Mouse (Mus musculus) layer of hippocampus, adult 18-20 months (tissue): ENCODE data around the gene Cog7. TPM values are rescaled to one million over a fixed set of nuclear protein-coding genes. Genes with fewer than 3 reads are reported as not detected.

Source experiments
- DNase-seq, 2 experiments: peaks; one replicate each; pipeline ENCODE4 v3.0.0; 2022; ENCODE audit warnings: low spot score in 2 of 2
- long read RNA-seq: library from polyadenylated mRNA; stranded (forward); transcript quantifications from one replicate; pipeline ENCODE4 v2.0.0, GENCODE M21; 2021
- total RNA-seq, 2 experiments: library from RNA; stranded (reverse); gene quantifications; 2 replicates each; pipeline ENCODE4 v1.2.3; 2021

The Cog7 gene
- total RNA-seq = 10 to 100 TPM; 41.5 to 46.0 TPM
- long read RNA-seq, transcript Cog7-201 (17 exons, 2,902 nt) = major isoform, 38 of 60 reads
- long read RNA-seq, partial matches to known transcripts = 6 of 60 reads
- long read RNA-seq, other reads (novel, unspliced or antisense) = 16 of 60 reads

- DNase-seq = peak; percentile 85 to 95
These were observed at the start of gene Cog7 for GRCm38 (mm10) chr7:121981307-121981871. Gene Cog7 (minus strand): TSS chr7:121981711.

GRCm38 (mm10) chr7:122022131-122022530 is 40.6 kb upstream of the Cog7 start:
- no peak for DNase-seq

GRCm38 (mm10) chr7:122020667-122021354 is 39.3 kb upstream of the Cog7 start, which contains the start of gene Gga2:
Gene Gga2 (minus strand): TSS chr7:122021222.
- peak; percentile 79 to 90 for DNase-seq

- DNase-seq = peak in 1 of 2 experiments; percentile 21
These were observed 38.8 kb upstream of the Cog7 start for GRCm38 (mm10) chr7:122020273-122020666.

GRCm38 (mm10) chr7:122018978-122019377 is 37.5 kb upstream of the Cog7 start:
- peak; percentile 32 to 68 for DNase-seq

GRCm38 (mm10) chr7:122018247-122018646 is 36.7 kb upstream of the Cog7 start:
- DNase-seq = no peak

GRCm38 (mm10) chr7:122015734-122016133 is 34.2 kb upstream of the Cog7 start:
- no peak for DNase-seq

- no peak for DNase-seq
These were observed 33.6 kb upstream of the Cog7 start for GRCm38 (mm10) chr7:122015105-122015504.

GRCm38 (mm10) chr7:122012949-122013348 is 31.4 kb upstream of the Cog7 start:
- no peak for DNase-seq

GRCm38 (mm10) chr7:122012370-122012769 is 30.9 kb upstream of the Cog7 start:
- no peak for DNase-seq

GRCm38 (mm10) chr7:122000396-122000795 is 18.9 kb upstream of the Cog7 start:
- DNase-seq = no peak

- no peak for DNase-seq
These were observed 14.4 kb upstream of the Cog7 start for GRCm38 (mm10) chr7:121995961-121996360.

GRCm38 (mm10) chr7:121975031-121975430 is 6.5 kb downstream of the Cog7 start:
- DNase-seq = peak in 1 of 2 experiments; percentile 51

- DNase-seq = no peak
These were observed 9.8 kb downstream of the Cog7 start for GRCm38 (mm10) chr7:121971698-121972097.

- no peak for DNase-seq
These were observed 11.3 kb downstream of the Cog7 start for GRCm38 (mm10) chr7:121970250-121970649.

GRCm38 (mm10) chr7:121968816-121969215 is 12.7 kb downstream of the Cog7 start:
- DNase-seq = no peak

GRCm38 (mm10) chr7:121968242-121968641 is 13.3 kb downstream of the Cog7 start:
- no peak for DNase-seq

- DNase-seq = no peak
These were observed 15.3 kb downstream of the Cog7 start for GRCm38 (mm10) chr7:121966169-121966568.

GRCm38 (mm10) chr7:121963883-121964398 is 17.6 kb downstream of the Cog7 start:
- DNase-seq = peak; percentile 32 to 82

GRCm38 (mm10) chr7:121962571-121962959 is 18.9 kb downstream of the Cog7 start:
- DNase-seq = no peak

- DNase-seq = no peak
These were observed 19.5 kb downstream of the Cog7 start for GRCm38 (mm10) chr7:121961913-121962570.

- DNase-seq = no peak
These were observed 25.7 kb downstream of the Cog7 start for GRCm38 (mm10) chr7:121955802-121956201.
